10 mouse cellular contexts compared by ENCODE assay signal in the genomic region with DNA sequence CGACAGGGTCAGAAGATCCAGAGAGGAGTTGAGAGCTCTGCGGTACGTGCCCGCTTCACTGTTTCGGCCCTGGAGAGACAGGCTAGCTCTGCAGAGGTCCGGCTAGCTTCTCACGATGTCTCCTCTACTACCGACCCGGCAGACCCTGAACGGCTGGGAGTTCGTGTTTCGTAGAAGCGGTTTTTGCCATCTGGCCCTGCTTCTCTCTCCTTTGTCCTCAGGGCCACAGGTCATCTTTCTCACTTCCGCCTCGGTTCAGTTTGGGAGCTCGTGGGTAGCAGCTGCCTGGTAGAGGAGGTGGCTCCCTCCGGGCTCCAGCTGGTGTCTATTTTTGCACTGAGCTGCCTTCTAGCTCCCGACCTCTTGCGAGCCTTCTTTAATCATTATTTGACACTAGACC. TPM values are rescaled to one million over a fixed set of nuclear protein-coding genes. Genes with fewer than 3 reads are reported as not detected.
DNase-seq lines count a peak whose midpoint lies in the region; ATAC-seq and TF ChIP-seq lines count a peak whose summit lies in the region.
"Had no signal": no experiment of that assay in that cellular context is flagged by ENCODE, and none has a peak within 500 bp of the region (broad histone marks: within the 10 kb centered on the region; RNA-seq: fewer than 3 reads in every experiment).

No protein-coding gene starts in this region.

- no peak overlapping the region for H3K4me2 ChIP-seq in kidney, embryonic 16.5 days (replicated peaks; ENCODE audit: low read depth, low read length)

- no peak overlapping the region for H3K4me3 ChIP-seq in kidney, adult 2 months (ENCODE audit: insufficient read depth, low read depth, low read length)
- H3K4me3 ChIP-seq in kidney, embryonic 16.5 days (ENCODE audit: low read length): no peak overlapping the region
- H3K4me3 ChIP-seq: erythroblast, embryonic 14.5 days had no signal

- no peak overlapping the region for H3K9ac ChIP-seq in kidney, embryonic 16.5 days (replicated peaks; ENCODE audit: low read length)

- no peaks in the 10 kb centered on the region for H3K9me3 ChIP-seq in kidney, embryonic 16.5 days (ENCODE audit: low read length)

- H3K4me1 ChIP-seq in kidney, adult 2 months (ENCODE audit: control insufficient read depth, insufficient read depth, low read length): no peaks in the 10 kb centered on the region
- no peaks in the 10 kb centered on the region for H3K4me1 ChIP-seq in kidney, embryonic 16.5 days (ENCODE audit: insufficient read depth, low read length)

- no peak for TF ChIP-seq CTCF in kidney, adult 2 months (conservative IDR thresholded peaks at IDR 0.05; ENCODE audit: insufficient read depth, insufficient read length, low read depth, low read length)

- no peak overlapping the region for H3K27ac ChIP-seq in kidney, adult 2 months (ENCODE audit: insufficient read depth, low read depth, low read length)
- H3K27ac ChIP-seq in kidney, embryonic 16.5 days (ENCODE audit: low read length): no peak overlapping the region

- H3K36me3 ChIP-seq in kidney, adult 2 months (ENCODE audit: control insufficient read depth, insufficient read depth, low read length): no peaks in the 10 kb centered on the region
- H3K36me3 ChIP-seq in kidney, embryonic 16.5 days (ENCODE audit: insufficient read depth, low read length): no peaks in the 10 kb centered on the region

- H3K27me3 ChIP-seq in kidney, adult 2 months (replicated peaks; ENCODE audit: control insufficient read depth, insufficient read depth, low read length): no peaks in the 10 kb centered on the region
- H3K27me3 ChIP-seq in kidney, embryonic 16.5 days (ENCODE audit: insufficient read depth, low read length): no peaks in the 10 kb centered on the region

- peak; percentile 25 for DNase-seq in kidney, adult 2 months
- peak; percentile 51 for DNase-seq in brain, adult 2 months (ENCODE audit: low read depth, low spot score)
- DNase-seq in gastrocnemius, postnatal 25 days: peak; percentile 33
- DNase-seq in mesoderm, embryonic 11.5 days (ENCODE audit: low read depth, low spot score): peak; percentile 68
- DNase-seq in thymus, adult 18-20 months: no peak
- DNase-seq in T-cell, adult 2 months (ENCODE audit: low spot score): no peak
- no peak for DNase-seq in heart, postnatal 14 days
- DNase-seq: heart, postnatal 4 days had no signal

- intact Hi-C loops in heart, postnatal 14 days (cut with DNase I): no loop called here

- no peak for ATAC-seq in kidney, embryonic 16.5 days (ENCODE audit: low FRiP score, low TSS enrichment)

- 40% methylated on average over 19 of the region's 19 CpGs for WGBS in kidney, adult 2 months
- WGBS in kidney, embryonic 16.5 days: 49% methylated on average over 19 of the region's 19 CpGs

- TF ChIP-seq POLR2A in kidney, adult 2 months (IDR thresholded peaks at IDR 0.05; ENCODE audit: low read depth, low read length): no peak

RNA-seq across cellular contexts. Expression of a gene that starts 21.7 kb away (rescaled TPM):
- 6.8 and 7.7 TPM in 2 replicates for polyA plus RNA-seq in kidney, adult 2 months (2012; rRNA removed)
- 22.5 and 23.2 TPM in 2 replicates for polyA plus RNA-seq in kidney, embryonic 16.5 days (2015; fragmentation: Nextera tagmentation; extraction: Ambion mirVana)
- total RNA-seq in gastrocnemius, postnatal 25 days (2021): 1 to 10 TPM; 7.3 to 8.3 TPM
- total RNA-seq in heart, postnatal 14 days (2021): 10 to 100 TPM in 1 of 2 experiments, 1 to 10 TPM in 1; 9.3 to 10.3 TPM

RNA-seq across cellular contexts. Expression of a gene that starts 55.2 kb away (rescaled TPM):
- polyA plus RNA-seq in kidney, adult 2 months (2012; rRNA removed): 11.8 and 14.1 TPM in 2 replicates
- polyA plus RNA-seq in kidney, embryonic 16.5 days (2015; fragmentation: Nextera tagmentation; extraction: Ambion mirVana): 2.5 and 3.1 TPM in 2 replicates
- total RNA-seq in gastrocnemius, postnatal 25 days (2021): 100 to 1,000 TPM; 131 to 158 TPM
- total RNA-seq in heart, postnatal 14 days (2021): 10 to 100 TPM; 56.2 to 56.7 TPM

Comparison
In these comparisons a context has a peak if more than half of its experiments do, and no peak if none do; other contexts are left out.
1. DNase-seq: peak in kidney, adult 2 months (single experiment), brain, adult 2 months (single experiment), gastrocnemius, postnatal 25 days (single experiment) and mesoderm, embryonic 11.5 days (single experiment); none in thymus, adult 18-20 months (0 of 2), T-cell, adult 2 months (single experiment) and heart, postnatal 14 days (0 of 2).